Mouse (Mus musculus) thymus, postnatal 14 days (tissue): ENCODE data around the gene Gjb3.

Experiments used
- DNase-seq: peaks from one replicate; pipeline ENCODE4 v3.0.0; 2021

Gene Gjb3

DNA sequence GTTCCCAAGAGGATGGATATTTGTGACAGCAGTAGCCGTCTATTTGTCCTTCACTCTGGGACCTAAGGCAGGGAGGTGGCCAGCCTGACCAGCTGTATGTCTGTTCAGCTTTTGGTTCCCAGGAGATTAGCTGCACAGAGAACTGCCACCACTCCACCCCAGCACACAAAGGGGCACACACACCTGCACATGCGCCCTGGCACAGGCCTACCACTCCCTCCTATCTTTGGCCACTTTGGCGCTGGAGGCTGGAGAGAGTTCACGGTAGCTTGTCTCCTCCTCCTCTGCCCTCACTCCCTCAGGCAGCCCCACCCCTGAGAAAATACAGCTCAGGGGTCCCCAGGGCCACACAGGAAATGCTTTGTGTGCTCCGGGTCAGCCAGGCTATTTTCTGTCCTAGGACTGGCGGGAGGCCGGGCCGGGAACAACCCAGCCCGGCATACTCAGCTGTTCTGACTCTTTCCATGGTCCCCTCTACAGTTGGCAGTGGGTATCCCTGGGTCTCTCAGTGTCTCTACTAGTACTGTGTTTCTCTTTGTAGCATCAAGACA is 52.1 kb downstream of the Gjb3 start:
- no peak for DNase-seq
